Mouse (Mus musculus): ENCODE measurements around the gene Ier3.

The Ier3 gene

GRCm38 (mm10) chr17:35810900-35811648 is 10.4 kb upstream of the Ier3 start:
- in situ Hi-C loops (cut with MboI, MseI), result loop anchor here in 1 of 2 experiments (5.0 kb wide), 1 partner anchor 54 kb away; no protein-coding TSS in a partner anchor

- in situ Hi-C loops (cut with MboI, MseI), result loop anchor here in 1 of 2 experiments (5.0 kb wide), 1 partner anchor 55 kb away; no protein-coding TSS in a partner anchor
Observed at GRCm38 (mm10) chr17:35812307-35812706, 9.2 kb upstream of the Ier3 start.

- in situ Hi-C loops (cut with MboI, MseI), result loop anchor here in 1 of 2 experiments (5.0 kb wide), 1 partner anchor 55 kb away; no protein-coding TSS in a partner anchor
Observed at GRCm38 (mm10) chr17:35812736-35813135, 8.7 kb upstream of the Ier3 start.

GRCm38 (mm10) chr17:35813245-35813647 is 8.2 kb upstream of the Ier3 start:
- in situ Hi-C loops (cut with MboI, MseI), result loop anchor here in 1 of 2 experiments (5.0 kb wide), 1 partner anchor 56 kb away; no protein-coding TSS in a partner anchor

GRCm38 (mm10) chr17:35813653-35814052 is 7.8 kb upstream of the Ier3 start:
- in situ Hi-C loops (cut with MboI, MseI), result loop anchor here in 1 of 2 experiments (5.0 kb wide), 1 partner anchor 56 kb away; no protein-coding TSS in a partner anchor

- in situ Hi-C loops (cut with MboI, MseI), result loop anchor here in 1 of 2 experiments (5.0 kb wide), 1 partner anchor 57 kb away; no protein-coding TSS in a partner anchor
Observed at GRCm38 (mm10) chr17:35814678-35815077, 6.8 kb upstream of the Ier3 start.

GRCm38 (mm10) chr17:35815836-35816235 is 5.6 kb upstream of the Ier3 start:
- in situ Hi-C loops (cut with MboI, MseI), result no loop called here

- in situ Hi-C loops (cut with MboI, MseI), result no loop called here
Observed at GRCm38 (mm10) chr17:35816686-35817085, 4.8 kb upstream of the Ier3 start.

GRCm38 (mm10) chr17:35817226-35817625 is 4.3 kb upstream of the Ier3 start:
- in situ Hi-C loops (cut with MboI, MseI), result no loop called here

- in situ Hi-C loops (cut with MboI, MseI), result no loop called here
Observed at GRCm38 (mm10) chr17:35820111-35820510, 1.4 kb upstream of the Ier3 start.

- in situ Hi-C loops (cut with MboI, MseI), result no loop called here
Observed at GRCm38 (mm10) chr17:35822564-35822963, 1.1 kb downstream of the Ier3 start.

- in situ Hi-C loops (cut with MboI, MseI), result no loop called here
Observed at GRCm38 (mm10) chr17:35822964-35823937, 1.8 kb downstream of the Ier3 start, which contains the start of gene Flot1. Gene Flot1, plus strand, starts transcription at chr17:35823230.

GRCm38 (mm10) chr17:35824402-35824801 is 2.9 kb downstream of the Ier3 start:
- in situ Hi-C loops (cut with MboI, MseI), result no loop called here

GRCm38 (mm10) chr17:35825109-35825850 is 3.8 kb downstream of the Ier3 start:
- in situ Hi-C loops (cut with MboI, MseI), result loop anchor here (5.0 kb wide), 3 partner anchors 42 to 142 kb away; partner anchors contain the start of genes Abcf1 (in 1 of the 2) and Ppp1r18 (in 1 of the 2)

GRCm38 (mm10) chr17:35829737-35830136 is 8.3 kb downstream of the Ier3 start:
- in situ Hi-C loops (cut with MboI, MseI), result loop anchor here (5.0 to 10.0 kb wide), 4 partner anchors 38 to 285 kb away; partner anchors contain the start of genes Abcf1 (in 1 of the 2) and Ppp1r18 (in 1 of the 2)

GRCm38 (mm10) chr17:35832400-35833238 is 11.1 kb downstream of the Ier3 start:
- in situ Hi-C loops (cut with MboI, MseI), result loop anchor here in 1 of 2 experiments (10.0 kb wide), 1 partner anchor 282 kb away; no protein-coding TSS in a partner anchor

- in situ Hi-C loops (cut with MboI, MseI), result loop anchor here in 1 of 2 experiments (10.0 kb wide), 1 partner anchor 282 kb away; no protein-coding TSS in a partner anchor
Observed at GRCm38 (mm10) chr17:35833239-35833751, 11.8 kb downstream of the Ier3 start.

- in situ Hi-C loops (cut with MboI, MseI), result loop anchor here in 1 of 2 experiments (10.0 kb wide), 1 partner anchor 281 kb away; no protein-coding TSS in a partner anchor
Observed at GRCm38 (mm10) chr17:35833894-35834293, 12.4 kb downstream of the Ier3 start.

Data from T-helper 17 cell (primary cell).